Comparison of ENCODE assay signal across 22 mouse cellular contexts in genomic region chr12:17305445-17305844, GRCm38 (mm10). TPM values are rescaled to one million over a fixed set of nuclear protein-coding genes. Genes with fewer than 3 reads are reported as not detected.
A peak's percentile ranks its signal among the peaks of the same experiment; 100 is the strongest.
DNase-seq lines count a peak whose midpoint lies in the region; ATAC-seq lines count a peak whose summit lies in the region.
"Had no signal": no experiment of that assay in that cellular context is flagged by ENCODE, and none has a peak within 500 bp of the region (broad histone marks: within the 10 kb centered on the region; RNA-seq: fewer than 3 reads in every experiment).

No protein-coding gene starts in this region.

- ATAC-seq in hindbrain, embryonic 13.5 days (ENCODE audit: low FRiP score) = no peak
- ATAC-seq: CD4-positive, CD25-positive, alpha-beta regulatory T cell, adult 4 months; forebrain, postnatal 0 days; inflammation-experienced regulatory T-cells, adult 6 months had no signal

- H3K27me3 ChIP-seq in hindbrain, embryonic 13.5 days = no peaks in the 10 kb centered on the region
- H3K27me3 ChIP-seq: embryonic facial prominence, embryonic 12.5 days; heart, embryonic 13.5 days; kidney, embryonic 15.5 days; neural tube, embryonic 15.5 days had no signal

- H3K9ac ChIP-seq in hindbrain, embryonic 13.5 days = no peak overlapping the region
- H3K9ac ChIP-seq: embryonic facial prominence, embryonic 12.5 days; forebrain, postnatal 0 days; heart, embryonic 13.5 days; kidney, embryonic 15.5 days; neural tube, embryonic 15.5 days had no signal

- H3K36me3 ChIP-seq in hindbrain, embryonic 13.5 days = no peaks in the 10 kb centered on the region
- H3K36me3 ChIP-seq: embryonic facial prominence, embryonic 12.5 days; G1E; heart, embryonic 13.5 days; kidney, embryonic 15.5 days; neural tube, embryonic 15.5 days had no signal

- intact Hi-C loops in heart, postnatal 36 days (cut with DNase I) = no loop called here

- H3K27ac ChIP-seq in hindbrain, embryonic 13.5 days = no peak overlapping the region
- H3K27ac ChIP-seq: embryonic facial prominence, embryonic 12.5 days; heart, embryonic 13.5 days; kidney, embryonic 15.5 days; neural tube, embryonic 15.5 days had no signal

- H3K4me3 ChIP-seq in hindbrain, embryonic 13.5 days = no peak overlapping the region
- H3K4me3 ChIP-seq: embryonic facial prominence, embryonic 12.5 days; heart, embryonic 13.5 days; kidney, embryonic 15.5 days; myocyte; neural tube, embryonic 15.5 days had no signal

- no peak overlapping the region for H3K4me2 ChIP-seq in hindbrain, embryonic 13.5 days
- H3K4me2 ChIP-seq: embryonic facial prominence, embryonic 12.5 days; heart, embryonic 13.5 days; kidney, embryonic 15.5 days; neural tube, embryonic 15.5 days had no signal

- WGBS in hindbrain, embryonic 13.5 days = 88% methylated on average over 7 of the region's 7 CpGs

- H3K4me1 ChIP-seq in hindbrain, embryonic 13.5 days (replicated peaks) = no peaks in the 10 kb centered on the region
- H3K4me1 ChIP-seq: heart, embryonic 13.5 days; kidney, embryonic 15.5 days; neural tube, embryonic 15.5 days had no signal

- H3K9me3 ChIP-seq in hindbrain, embryonic 13.5 days = no peaks in the 10 kb centered on the region
- H3K9me3 ChIP-seq: embryonic facial prominence, embryonic 12.5 days; G1E; heart, embryonic 13.5 days; kidney, embryonic 15.5 days; neural tube, embryonic 15.5 days had no signal

- DNase-seq in adrenal gland, adult (ENCODE audit: inconsistent age in 2 of 2, low spot score in 1 of 2) = peak; percentile 87 to 94
- no peak for DNase-seq in adrenal gland, postnatal 4 days (ENCODE audit: low spot score in 2 of 2)
- peak; percentile 10 to 19 for DNase-seq in heart, postnatal 36 days
- no peak for DNase-seq in heart, postnatal 4 days
- DNase-seq in adrenal gland, adult 18-20 months (ENCODE audit: low spot score in 2 of 2) = peak; percentile 57 to 62
- DNase-seq in fibroblast of lung, adult 2 months (ENCODE audit: low read depth) = peak; percentile 87
- DNase-seq in testis, postnatal 14 days (ENCODE audit: low spot score) = no peak
- DNase-seq: forebrain, postnatal 0 days; midbrain, embryonic 14.5 days; thymus, postnatal 14 days had no signal

RNA-seq across cellular contexts. Expression of gene Atp6v1c2, which starts 23.7 kb away (rescaled TPM):
- 1 to 10 TPM; 1.3 to 2.2 TPM for total RNA-seq in adrenal gland, postnatal 4 days (2021)
- not detected for total RNA-seq in heart, postnatal 36 days (2021)
- total RNA-seq in heart, postnatal 4 days (2021) = not detected
- 1 to 10 TPM; 1.4 to 2.1 TPM for total RNA-seq in adrenal gland, adult 18-20 months (2021)
- 0.26 and 0.50 TPM in 2 replicates for polyA plus RNA-seq in hindbrain, embryonic 13.5 days (2015; fragmentation: Nextera tagmentation; extraction: Ambion mirVana)
- total RNA-seq: gastrocnemius, adult 18-20 months; megakaryocyte, adult 5-6 weeks had no signal
- polyA plus RNA-seq: CD4-positive, CD25-positive, alpha-beta regulatory T cell, adult 4 months; G1E; liver, embryonic 16.5 days had no signal

RNA-seq across cellular contexts. Expression of gene Pdia6, which starts 39.1 kb away (rescaled TPM):
- total RNA-seq in adrenal gland, postnatal 4 days (2021) = 100 to 1,000 TPM; 197 to 217 TPM
- 100 to 1,000 TPM in 1 of 2 experiments, 10 to 100 TPM in 1; 98.3 to 112 TPM for total RNA-seq in heart, postnatal 36 days (2021)
- 100 to 1,000 TPM; 130 to 153 TPM for total RNA-seq in heart, postnatal 4 days (2021)
- 100 to 1,000 TPM; 175 to 178 TPM for total RNA-seq in adrenal gland, adult 18-20 months (2021)
- polyA plus RNA-seq in hindbrain, embryonic 13.5 days (2015; fragmentation: Nextera tagmentation; extraction: Ambion mirVana) = 310 and 326 TPM in 2 replicates

RNA-seq across cellular contexts. Expression of gene Nol10, which starts 42.8 kb away (rescaled TPM):
- total RNA-seq in adrenal gland, postnatal 4 days (2021) = 10 to 100 TPM; 15.3 to 15.4 TPM
- 1 to 10 TPM; 6.8 to 7.8 TPM for total RNA-seq in heart, postnatal 36 days (2021)
- 10 to 100 TPM; 10.4 to 11.3 TPM for total RNA-seq in heart, postnatal 4 days (2021)
- total RNA-seq in adrenal gland, adult 18-20 months (2021) = 10 to 100 TPM; 16.7 to 17.8 TPM
- 20.8 and 22.1 TPM in 2 replicates for polyA plus RNA-seq in hindbrain, embryonic 13.5 days (2015; fragmentation: Nextera tagmentation; extraction: Ambion mirVana)

Comparison
In these comparisons a context has a peak if more than half of its experiments do, and no peak if none do; other contexts are left out.
1. DNase-seq: peak in adrenal gland, adult (2 of 2), heart, postnatal 36 days (2 of 2), adrenal gland, adult 18-20 months (2 of 2) and fibroblast of lung, adult 2 months (single experiment); none in adrenal gland, postnatal 4 days (0 of 2), heart, postnatal 4 days (single experiment) and testis, postnatal 14 days (single experiment).